Mouse (Mus musculus): ENCODE measurements around the gene Hpse2. TPM values are rescaled to one million over a fixed set of nuclear protein-coding genes. Genes with fewer than 3 reads are reported as not detected.

Hpse2 gene
- polyA plus RNA-seq (2012; rRNA removed), result 0.17 and 0.18 TPM in 2 replicates

DNA sequence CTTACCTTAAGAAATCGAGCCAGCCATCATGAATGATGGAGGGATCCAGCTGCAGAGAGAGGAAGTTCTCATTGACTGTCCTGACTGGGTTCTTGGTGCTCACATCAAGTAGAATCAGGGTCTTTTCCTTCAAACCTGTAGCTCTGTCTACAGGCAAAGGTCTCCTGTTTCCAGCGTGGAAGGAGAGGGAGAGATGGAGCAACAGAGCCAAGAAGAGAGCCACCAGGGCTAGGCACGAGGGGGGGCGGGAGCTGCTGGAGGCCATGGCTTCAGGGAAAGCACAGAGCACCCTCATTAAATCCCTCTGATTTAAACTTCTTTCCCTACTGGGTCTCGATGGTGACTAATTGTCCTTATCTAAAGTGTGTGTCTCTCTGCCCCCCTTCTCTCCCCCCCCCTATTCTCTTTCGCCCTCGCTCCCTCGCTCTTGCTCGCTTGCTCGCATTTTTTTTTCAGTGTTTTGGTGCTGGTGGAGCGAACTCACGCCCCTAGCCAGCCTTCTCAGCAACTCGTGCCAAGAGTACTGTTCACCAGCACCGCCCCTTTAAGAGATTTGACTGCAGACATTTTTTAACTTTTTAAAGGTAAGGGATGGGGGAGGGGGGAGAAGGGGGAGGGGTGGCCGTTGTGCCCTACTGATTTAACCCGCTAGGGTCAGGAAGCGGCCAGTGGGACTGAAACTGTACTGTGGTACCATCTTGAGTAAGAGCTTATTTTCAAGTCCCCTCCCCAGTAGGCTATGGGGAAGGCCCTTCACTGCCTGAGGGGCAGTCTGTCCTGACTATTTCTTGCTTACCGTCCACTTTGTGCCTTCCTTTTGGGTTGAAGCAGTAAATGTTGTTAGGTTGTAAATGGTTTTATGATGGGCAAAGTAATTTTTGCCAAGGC, at the start of gene Hpse2:
Hpse2 (minus strand) TSS at position 339 of the 888 bp plus-strand sequence.

DNA sequence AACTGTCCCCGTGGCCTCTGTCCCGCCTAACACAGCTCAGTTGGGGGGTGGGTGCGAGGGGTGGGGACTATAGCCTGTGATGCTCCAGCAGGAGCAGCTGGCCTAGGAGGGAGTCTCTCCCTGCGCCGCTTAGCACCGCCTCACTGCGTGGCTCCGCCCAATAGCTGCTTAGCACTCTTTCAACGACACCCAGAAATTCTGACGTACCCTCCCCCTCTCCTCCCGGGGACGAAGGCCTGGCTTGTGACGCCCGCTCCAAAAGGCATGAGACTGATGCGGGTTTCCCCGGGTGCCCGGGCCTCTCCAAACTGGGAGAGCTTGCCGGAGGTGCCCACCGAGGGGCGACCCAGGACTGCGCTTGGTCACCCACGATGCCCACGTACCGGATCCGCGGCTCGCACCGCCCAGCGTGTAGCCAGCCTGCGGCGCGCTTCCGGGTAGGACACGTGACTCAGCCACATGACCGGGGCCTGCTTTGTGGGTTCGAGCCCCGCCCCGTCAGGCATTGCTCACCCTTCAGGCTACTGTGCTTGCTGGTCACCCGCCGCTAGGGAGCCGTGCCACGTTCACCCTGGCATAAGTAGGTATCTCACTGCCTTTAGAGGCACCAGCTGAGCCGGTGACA, 608.5 kb downstream of the Hpse2 start, which contains the start of gene Hps1:
Hps1 (minus strand) TSS at position 448 of the 625 bp plus-strand sequence.

DNA sequence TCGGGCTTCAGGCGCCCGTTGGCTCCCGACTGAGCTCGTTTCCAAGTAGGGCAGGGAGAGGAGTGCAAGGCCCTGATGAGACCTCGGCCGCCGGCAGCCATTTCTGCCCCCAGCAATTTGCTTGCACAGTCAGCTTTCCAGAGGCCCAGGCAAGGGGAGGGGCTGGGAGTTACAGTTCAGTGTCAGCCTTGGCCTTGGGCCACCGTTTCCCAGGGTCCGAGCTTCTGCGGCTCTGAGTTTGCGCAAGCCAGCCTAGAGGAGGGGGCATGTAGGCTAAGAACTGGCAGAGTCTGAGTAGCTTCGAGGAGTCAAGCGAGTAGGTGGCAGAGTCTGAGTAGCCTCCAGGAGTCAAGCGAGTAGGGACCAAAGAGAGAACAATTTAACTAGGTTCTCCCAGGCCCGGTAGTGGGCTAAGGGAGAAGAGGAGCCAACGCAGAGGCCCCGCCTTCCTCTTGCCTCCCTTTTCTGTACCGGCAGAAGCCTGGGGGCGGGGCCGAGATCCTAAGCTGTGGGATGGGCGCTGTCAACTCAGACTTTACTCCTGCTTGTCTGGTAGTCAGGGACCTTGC, 635.7 kb downstream of the Hpse2 start, which contains the start of gene Pyroxd2:
Pyroxd2 (minus strand) TSS at position 413 of the 569 bp plus-strand sequence.

Other genes with a start within 250 kb of the Hpse2 start
- 10.6 and 11.0 TPM in 2 replicates for gene Cnnm1, start 52.1 kb upstream of the Hpse2 start, polyA plus RNA-seq (2012; rRNA removed)
- gene Got1, start 136.2 kb upstream of the Hpse2 start, polyA plus RNA-seq (2012; rRNA removed), result 95.4 and 98.8 TPM in 2 replicates
- 0.37 and 0.53 TPM in 2 replicates for gene Nkx2-3, start 224.0 kb upstream of the Hpse2 start, polyA plus RNA-seq (2012; rRNA removed)

Measured in central nervous system, embryonic 18 days (tissue).